Comparison of ENCODE assay signal across 17 mouse cellular contexts in genomic region chr11:75846589-75846988, GRCm38 (mm10). TPM values are rescaled to one million over a fixed set of nuclear protein-coding genes. Genes with fewer than 3 reads are reported as not detected.
A peak's percentile ranks its signal among the peaks of the same experiment; 100 is the strongest.
DNase-seq lines count a peak whose midpoint lies in the region; ATAC-seq lines count a peak whose summit lies in the region.
"Had no signal": no experiment of that assay in that cellular context is flagged by ENCODE, and none has a peak within 500 bp of the region (broad histone marks: within the 10 kb centered on the region; RNA-seq: fewer than 3 reads in every experiment).

No protein-coding gene starts in this region.

- H3K4me1 ChIP-seq in midbrain, embryonic 12.5 days = peaks cover 16% of the 10 kb centered on the region
- peaks cover 7% of the 10 kb centered on the region for H3K4me1 ChIP-seq in midbrain, embryonic 16.5 days (ENCODE audit: control insufficient read depth, insufficient read depth, low read length)
- peaks cover 36% of the 10 kb centered on the region for H3K4me1 ChIP-seq in hindbrain, embryonic 12.5 days

- peak; percentile 59 for DNase-seq in adrenal gland, postnatal 10 days
- DNase-seq in retina, postnatal 1 day = peak; percentile 45
- no peak for DNase-seq in thymus, postnatal 25 days
- no peak for DNase-seq in thymus, postnatal 36 days
- DNase-seq: cerebellum, adult 18-20 months; gastrocnemius, postnatal 14 days; lung, embryonic 14.5 days; right cerebral cortex, postnatal 14 days; thymus, postnatal 4 days had no signal

- no peaks in the 10 kb centered on the region for H3K36me3 ChIP-seq in midbrain, embryonic 12.5 days
- no peaks in the 10 kb centered on the region for H3K36me3 ChIP-seq in midbrain, embryonic 16.5 days (ENCODE audit: control insufficient read depth, insufficient read depth, low read length)
- H3K36me3 ChIP-seq in hindbrain, embryonic 12.5 days = no peaks in the 10 kb centered on the region
- H3K36me3 ChIP-seq: embryonic facial prominence, embryonic 12.5 days; heart, embryonic 12.5 days; limb, embryonic 15.5 days had no signal

- H3K27ac ChIP-seq in midbrain, embryonic 12.5 days (replicated peaks) = peak overlapping the region; percentile 39; the same call in 1 of the 2 replicates
- H3K27ac ChIP-seq in midbrain, embryonic 16.5 days (ENCODE audit: low read length) = no peak overlapping the region
- peak overlapping the region; percentile 62 for H3K27ac ChIP-seq in hindbrain, embryonic 12.5 days
- H3K27ac ChIP-seq: embryonic facial prominence, embryonic 12.5 days; left cerebral cortex, adult 2 months; limb, embryonic 15.5 days had no signal

- H3K9ac ChIP-seq in midbrain, embryonic 12.5 days (replicated peaks) = no peak overlapping the region
- no peak overlapping the region for H3K9ac ChIP-seq in midbrain, embryonic 16.5 days (ENCODE audit: low read depth, low read length)
- no peak overlapping the region for H3K9ac ChIP-seq in hindbrain, embryonic 12.5 days
- H3K9ac ChIP-seq: embryonic facial prominence, embryonic 12.5 days; heart, embryonic 12.5 days; limb, embryonic 15.5 days; lung, embryonic 14.5 days had no signal

- ATAC-seq in midbrain, embryonic 12.5 days (ENCODE audit: low FRiP score, low read depth) = no peak
- no peak for ATAC-seq in midbrain, embryonic 16.5 days
- 0 out of 2 replicates have a peak, but pooled peaks have one; percentile 51 for ATAC-seq in hindbrain, embryonic 12.5 days (ENCODE audit: low FRiP score)

- no peaks in the 10 kb centered on the region for H3K9me3 ChIP-seq in midbrain, embryonic 12.5 days
- no peaks in the 10 kb centered on the region for H3K9me3 ChIP-seq in midbrain, embryonic 16.5 days (replicated peaks; ENCODE audit: control insufficient read depth, low read length, poor library complexity, severe bottlenecking)
- no peaks in the 10 kb centered on the region for H3K9me3 ChIP-seq in hindbrain, embryonic 12.5 days (replicated peaks)
- H3K9me3 ChIP-seq: embryonic facial prominence, embryonic 12.5 days; heart, embryonic 12.5 days; limb, embryonic 15.5 days had no signal

- H3K27me3 ChIP-seq in midbrain, embryonic 12.5 days = no peaks in the 10 kb centered on the region; the same call in 1 of the 2 replicates
- no peaks in the 10 kb centered on the region for H3K27me3 ChIP-seq in midbrain, embryonic 16.5 days (ENCODE audit: control insufficient read depth, insufficient read depth, low read depth, low read length)
- no peaks in the 10 kb centered on the region for H3K27me3 ChIP-seq in hindbrain, embryonic 12.5 days
- H3K27me3 ChIP-seq: limb, embryonic 15.5 days had no signal

- H3K4me3 ChIP-seq in midbrain, embryonic 12.5 days = no peak overlapping the region
- no peak overlapping the region for H3K4me3 ChIP-seq in midbrain, embryonic 16.5 days (ENCODE audit: low read depth, low read length)
- no peak overlapping the region for H3K4me3 ChIP-seq in hindbrain, embryonic 12.5 days
- H3K4me3 ChIP-seq: embryonic facial prominence, embryonic 12.5 days; heart, embryonic 12.5 days; left cerebral cortex, adult 2 months; limb, embryonic 15.5 days had no signal

- no peak overlapping the region for H3K4me2 ChIP-seq in midbrain, embryonic 12.5 days (replicated peaks)
- no peak overlapping the region for H3K4me2 ChIP-seq in midbrain, embryonic 16.5 days (ENCODE audit: low read length)
- H3K4me2 ChIP-seq in hindbrain, embryonic 12.5 days (replicated peaks) = no peak overlapping the region
- H3K4me2 ChIP-seq: embryonic facial prominence, embryonic 12.5 days; heart, embryonic 12.5 days; limb, embryonic 15.5 days; lung, embryonic 14.5 days had no signal

- WGBS in midbrain, embryonic 12.5 days = 70% methylated on average over 7 of the region's 7 CpGs
- WGBS in midbrain, embryonic 16.5 days = 57% methylated on average over 7 of the region's 7 CpGs
- WGBS in hindbrain, embryonic 12.5 days = 47% methylated on average over 7 of the region's 7 CpGs

RNA-seq across cellular contexts. Expression of gene Doc2b, which starts 50.7 kb away (rescaled TPM):
- 0.50 and 0.59 TPM in 2 replicates for polyA plus RNA-seq in midbrain, embryonic 12.5 days (2016; fragmentation: Nextera tagmentation; extraction: Ambion mirVana)
- polyA plus RNA-seq in midbrain, embryonic 16.5 days (2015; fragmentation: Nextera tagmentation; extraction: Ambion mirVana) = 4.2 and 5.0 TPM in 2 replicates
- total RNA-seq in adrenal gland, postnatal 10 days (2021) = 10 to 100 TPM; 13.6 to 20.3 TPM
- polyA plus RNA-seq in hindbrain, embryonic 12.5 days (2016; fragmentation: Nextera tagmentation; extraction: Ambion mirVana) = 0.61 and 0.62 TPM in 2 replicates
- total RNA-seq: megakaryocyte, adult 5-6 weeks had no signal

Comparison
In these comparisons a context has a peak if more than half of its experiments do, and no peak if none do; other contexts are left out.
1. DNase-seq: peak in adrenal gland, postnatal 10 days (single experiment) and retina, postnatal 1 day (single experiment); none in thymus, postnatal 25 days (single experiment) and thymus, postnatal 36 days (0 of 2).